Mouse (Mus musculus): ENCODE data around the gene Tmem273. TPM values are rescaled to one million over a fixed set of nuclear protein-coding genes. Genes with fewer than 3 reads are reported as not detected.

The Tmem273 gene
- under 1 TPM; 0.39 to 0.50 TPM for total RNA-seq (2021)
- long read RNA-seq, experiment 1, result 0 reads
- long read RNA-seq, experiment 2, result 0 reads

GRCm38 (mm10) chr14:32785556-32786130 is at the start of gene Tmem273:
Gene Tmem273, plus strand, starts transcription at chr14:32785963.
- DNase-seq, result peak; percentile 13 to 51

DNA sequence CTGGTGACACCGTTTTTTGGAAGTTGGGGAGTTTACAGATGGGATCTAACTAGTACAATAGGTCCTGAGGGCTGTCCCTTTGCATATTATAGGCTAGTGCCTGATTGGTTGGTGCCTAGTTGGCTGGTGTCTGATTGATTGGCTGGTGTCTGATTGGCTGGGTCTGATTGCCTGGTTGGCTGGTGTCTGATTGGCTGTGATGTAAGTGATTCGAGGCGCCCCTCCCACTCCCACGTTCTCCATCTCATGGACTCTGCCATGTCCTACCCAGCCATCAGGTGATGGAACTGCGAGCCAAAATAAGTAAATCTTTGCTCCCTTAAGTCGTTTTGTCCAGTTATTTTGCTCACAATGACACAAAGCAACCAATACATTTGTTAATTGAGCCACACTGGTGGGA is 49.2 kb upstream of the Tmem273 start:
- no peak for DNase-seq

DNA sequence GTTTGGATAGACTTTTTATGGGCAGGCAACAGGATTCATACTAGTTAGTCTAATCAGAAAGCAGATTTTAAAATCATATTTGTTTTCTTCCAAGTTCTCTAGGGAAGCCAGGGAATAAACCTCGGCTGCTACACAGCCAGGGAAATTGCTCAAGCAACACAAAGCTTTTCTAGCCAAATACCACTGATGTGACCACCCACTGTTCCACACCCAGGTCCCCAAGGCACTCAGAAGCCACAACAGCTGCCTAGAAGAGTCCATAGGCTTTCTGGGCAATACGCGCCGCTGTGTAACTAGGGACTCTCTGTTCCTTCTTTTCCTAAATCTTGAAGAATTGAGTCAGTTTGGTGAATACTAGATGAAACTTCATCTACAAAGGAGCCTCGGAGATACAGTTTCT is 47.2 kb upstream of the Tmem273 start:
- peak; percentile 50 to 75 for DNase-seq

- DNase-seq, result no peak
These were observed 37.2 kb upstream of the Tmem273 start for GRCm38 (mm10) chr14:32748519-32748918.

- no peak for DNase-seq
These were observed 35.0 kb upstream of the Tmem273 start for GRCm38 (mm10) chr14:32750727-32751126.

- DNase-seq, result no peak
These were observed 31.5 kb upstream of the Tmem273 start for GRCm38 (mm10) chr14:32754286-32754685.

DNA sequence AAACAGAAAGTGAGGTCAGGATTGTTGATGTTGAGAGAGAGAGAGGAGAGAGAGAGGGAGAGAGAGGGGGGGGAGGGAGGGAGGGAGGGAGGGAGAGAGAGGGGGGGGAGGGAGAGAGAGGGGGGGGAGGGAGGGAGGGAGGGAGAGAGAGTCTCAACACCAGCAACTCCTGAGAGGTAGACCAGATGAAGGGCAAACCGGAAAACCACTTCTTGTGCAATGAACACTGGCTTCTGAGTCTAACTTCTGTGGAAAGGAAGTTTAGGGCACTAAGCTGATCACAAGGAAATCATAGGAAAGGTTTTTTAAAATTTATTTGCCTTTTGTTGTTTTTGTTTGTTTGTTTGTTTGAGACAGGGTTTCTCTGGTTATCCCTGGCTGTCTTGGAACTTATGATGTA is 23.6 kb upstream of the Tmem273 start:
- DNase-seq, result no peak

- DNase-seq, result no peak
These were observed 15.2 kb upstream of the Tmem273 start for GRCm38 (mm10) chr14:32770563-32770962.

GRCm38 (mm10) chr14:32772085-32772484 is 13.7 kb upstream of the Tmem273 start:
- DNase-seq, result no peak

DNA sequence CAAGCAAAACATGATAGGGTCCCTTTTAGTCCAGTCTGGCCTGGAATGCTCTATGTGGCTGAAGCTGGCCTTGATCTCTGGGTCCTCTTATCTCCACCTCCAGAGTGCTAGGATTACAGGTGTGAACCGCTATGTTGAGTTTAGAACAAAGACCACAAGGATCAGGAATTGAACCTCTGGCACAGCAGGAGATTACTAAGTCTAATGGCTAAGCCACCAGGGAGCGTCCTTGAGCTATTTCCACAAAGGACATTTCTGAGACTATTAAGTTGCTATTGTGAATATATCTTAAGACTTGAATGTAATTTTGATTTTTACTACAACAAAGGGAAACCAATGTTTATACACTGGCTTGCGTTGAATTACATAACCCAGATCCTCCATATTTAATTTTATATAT is 13.0 kb upstream of the Tmem273 start:
- DNase-seq, result peak; percentile 34 to 80

DNA sequence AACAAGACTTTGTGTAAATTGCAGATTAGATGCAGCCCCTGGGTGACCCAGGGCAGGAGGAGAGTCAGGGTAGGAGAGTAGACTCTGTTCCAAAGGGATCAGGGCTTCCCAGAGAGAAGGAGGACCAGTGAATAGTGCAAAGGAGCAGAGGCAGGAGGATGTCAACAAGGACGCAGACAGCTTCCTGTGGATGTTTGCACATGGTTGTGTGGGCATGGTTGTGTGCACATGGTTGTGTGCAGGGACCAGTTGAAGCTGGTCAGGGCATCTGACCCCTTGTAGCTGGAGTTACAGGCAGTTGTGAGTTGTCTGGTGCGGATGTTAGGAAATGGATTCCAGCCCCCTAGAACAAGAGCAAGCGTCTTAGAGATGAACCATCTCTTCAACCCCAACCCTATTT is 12.3 kb upstream of the Tmem273 start:
- DNase-seq, result no peak

DNA sequence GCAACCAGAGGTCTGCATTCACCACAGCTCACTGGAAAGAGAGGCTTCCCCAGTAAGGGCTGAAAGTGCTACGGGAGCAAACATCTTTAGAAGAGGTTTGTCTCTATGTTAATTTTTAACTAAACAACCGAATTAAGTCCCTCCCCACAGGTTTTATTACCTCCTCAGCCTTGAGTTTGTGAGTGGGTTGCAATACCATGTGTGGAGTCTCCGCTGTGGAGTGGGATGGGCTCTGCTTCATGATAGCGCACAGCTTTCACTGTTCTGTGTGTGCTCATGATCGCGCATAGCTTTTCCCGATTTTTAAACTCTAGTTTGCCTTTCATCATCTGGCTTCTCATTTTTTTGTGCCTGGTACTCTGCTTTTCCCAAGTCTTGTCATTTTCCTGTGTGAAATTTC is 9.7 kb upstream of the Tmem273 start:
- no peak for DNase-seq

GRCm38 (mm10) chr14:32778362-32778761 is 7.4 kb upstream of the Tmem273 start:
- no peak for DNase-seq

- no peak for DNase-seq
These were observed 2.9 kb upstream of the Tmem273 start for GRCm38 (mm10) chr14:32782866-32783265.

DNA sequence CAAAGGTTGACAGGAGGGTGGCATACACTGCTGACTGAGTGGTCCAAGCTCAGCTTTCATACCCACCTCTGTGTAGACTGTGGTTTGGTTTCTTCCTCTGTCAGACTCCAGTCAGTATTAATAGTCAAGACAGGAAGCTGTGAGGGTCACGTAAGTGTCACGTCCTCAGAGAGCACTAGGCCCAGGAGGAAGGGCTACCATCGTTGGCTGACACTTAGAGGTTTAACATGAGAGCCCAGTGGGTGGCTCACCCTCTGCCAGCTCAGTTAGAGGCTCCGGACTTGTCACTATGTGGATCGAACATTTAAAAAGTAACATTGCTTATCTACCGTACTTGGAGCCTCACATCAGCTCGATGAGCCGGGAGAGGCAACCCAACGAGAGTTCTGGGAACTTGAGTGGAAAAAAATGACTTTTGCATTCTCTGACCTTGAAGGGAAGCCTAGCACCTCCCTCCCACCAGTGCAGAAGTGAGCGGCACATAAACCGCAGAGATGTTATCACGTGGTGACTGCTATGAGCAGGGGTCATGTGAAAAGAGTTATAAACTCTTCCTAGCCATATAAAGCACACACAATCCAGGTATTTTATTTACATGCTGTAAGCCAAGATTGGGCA is 1.5 kb upstream of the Tmem273 start:
- peak; percentile 25 to 39 for DNase-seq

GRCm38 (mm10) chr14:32784748-32785134 is 1.0 kb upstream of the Tmem273 start:
- no peak for DNase-seq

DNA sequence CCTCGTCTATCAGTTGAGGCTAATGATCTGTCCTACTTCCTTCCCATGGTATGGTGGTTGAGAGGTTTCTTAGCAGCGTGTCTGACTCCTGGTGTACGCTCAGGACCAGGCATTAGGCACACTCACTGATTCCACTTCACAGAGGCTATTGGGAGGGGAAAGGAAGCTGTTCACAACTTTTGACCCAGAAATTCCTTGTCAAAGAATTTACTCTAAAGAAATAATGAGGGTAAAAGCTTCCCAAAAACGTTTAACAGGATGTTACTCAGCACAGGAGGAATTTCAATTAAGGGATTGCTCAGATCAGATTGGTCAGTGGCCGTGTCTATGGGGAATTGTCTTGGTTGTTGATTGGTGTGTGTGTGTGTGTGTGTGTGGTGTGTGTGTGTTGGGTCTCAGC is 1.9 kb downstream of the Tmem273 start:
- no peak for DNase-seq

GRCm38 (mm10) chr14:32796375-32796774 is 10.6 kb downstream of the Tmem273 start:
- no peak for DNase-seq

DNA sequence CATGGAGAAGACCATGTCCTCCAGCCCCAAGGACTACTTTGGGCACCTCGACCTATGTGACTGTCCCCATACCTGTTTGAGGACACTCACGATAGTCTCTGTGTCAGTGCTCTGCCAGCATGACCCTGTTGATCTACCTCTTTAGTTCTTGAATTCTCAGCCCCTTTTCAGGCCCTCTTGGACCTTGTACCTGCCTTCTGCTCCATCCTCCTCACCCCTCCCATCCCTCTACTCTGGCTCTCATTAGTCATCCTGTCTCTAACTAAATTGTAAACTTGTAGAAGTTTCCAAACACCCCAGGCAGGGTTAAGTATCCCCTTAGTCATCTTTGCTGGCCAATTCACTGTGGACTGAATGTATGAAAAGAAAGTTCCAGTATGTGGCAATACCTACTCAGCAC is 12.0 kb downstream of the Tmem273 start:
- no peak for DNase-seq

DNA sequence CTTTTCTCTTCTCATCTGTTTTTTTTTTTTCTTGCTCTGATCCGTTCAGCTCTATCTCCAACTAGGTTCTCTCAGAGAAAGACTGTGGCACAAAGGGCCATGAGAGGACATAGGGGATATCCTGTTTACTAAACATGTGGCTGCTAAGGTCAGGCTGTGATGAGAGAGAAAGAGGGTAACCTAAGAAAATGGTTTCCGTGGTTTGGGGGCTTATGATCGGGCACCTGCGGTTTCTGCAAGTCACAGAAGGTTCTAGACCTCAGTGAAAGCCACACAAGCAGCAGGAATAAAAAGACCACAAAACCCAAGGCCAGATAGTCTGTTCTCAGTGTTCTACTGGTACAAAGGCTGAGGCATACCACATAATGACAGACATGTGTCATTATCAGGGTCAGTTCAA is 12.6 kb downstream of the Tmem273 start:
- no peak for DNase-seq

DNA sequence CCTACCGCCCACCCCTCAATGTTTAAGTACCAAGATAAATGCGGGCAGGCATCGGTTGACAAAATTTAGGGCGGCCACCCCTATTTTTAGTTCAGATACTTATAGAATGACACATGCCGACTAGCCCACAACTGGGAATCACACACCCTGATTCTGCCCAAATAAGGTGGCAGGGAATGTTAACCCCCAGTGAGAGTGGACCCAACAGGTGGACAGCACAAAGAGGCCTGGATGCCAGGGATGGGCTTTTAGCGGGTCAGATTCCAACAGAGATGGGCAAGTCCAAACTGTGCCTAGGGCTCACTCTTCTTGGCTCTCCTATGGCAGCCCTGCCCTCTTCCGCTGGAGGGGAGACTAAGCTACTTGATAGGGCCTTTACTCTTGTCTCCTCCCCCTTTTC is 14.3 kb downstream of the Tmem273 start:
- no peak for DNase-seq

DNA sequence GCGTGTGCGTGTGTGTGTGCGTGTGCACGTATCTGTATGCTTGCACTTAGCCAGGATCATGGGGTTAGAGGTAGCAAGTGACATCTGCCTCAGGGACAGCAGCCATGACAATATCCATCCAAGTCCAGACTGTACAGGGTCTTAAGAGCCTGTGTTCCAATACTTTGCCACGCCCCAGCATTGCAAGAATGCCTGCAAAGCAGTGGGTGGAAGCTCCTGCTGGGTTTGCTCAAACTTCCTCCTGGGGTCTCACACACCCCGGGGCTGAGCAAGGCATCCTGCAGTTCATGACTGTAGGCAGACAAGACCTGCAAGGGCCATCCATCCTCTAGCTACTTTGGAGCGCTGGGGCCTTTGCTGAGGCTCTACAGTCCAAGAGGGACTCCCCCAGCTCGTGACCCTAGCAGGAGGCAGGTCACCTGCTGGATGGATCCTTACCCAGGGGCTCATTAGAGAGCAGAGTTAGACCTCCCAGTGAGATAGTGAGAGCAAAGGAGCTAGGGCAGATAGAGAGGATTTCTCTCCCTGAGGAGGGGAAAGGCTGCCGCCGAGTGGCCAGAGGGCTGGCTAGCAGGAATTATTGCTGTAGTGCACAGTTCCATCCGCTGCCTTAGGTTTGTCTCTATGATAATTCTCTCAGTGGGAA is 15.4 kb downstream of the Tmem273 start:
- peak; percentile 35 to 36 for DNase-seq

DNA sequence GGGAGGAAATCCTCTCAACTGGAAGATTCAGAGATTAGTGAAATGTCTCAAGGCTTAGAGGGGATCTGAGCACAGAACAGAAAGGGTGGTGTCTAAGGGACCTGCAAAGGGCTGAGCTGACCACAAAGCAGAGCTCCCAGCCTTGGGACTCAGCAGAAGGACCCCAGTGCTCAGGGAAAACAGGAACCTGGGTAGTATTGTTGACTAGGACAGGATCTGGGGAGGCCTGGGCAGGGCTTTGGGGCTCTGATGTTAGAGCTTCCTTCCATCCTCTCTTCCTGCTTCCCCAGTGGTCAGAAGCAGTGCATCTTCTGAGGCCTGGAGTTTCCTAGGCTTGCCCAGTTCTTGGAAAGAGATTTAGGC is 15.9 kb downstream of the Tmem273 start:
- no peak for DNase-seq

- DNase-seq, result no peak
These were observed 24.3 kb downstream of the Tmem273 start for GRCm38 (mm10) chr14:32810111-32810510.

Measured in heart, adult 18-20 months (tissue).